Mouse (Mus musculus): ENCODE data around the gene Trim14.

DNA sequence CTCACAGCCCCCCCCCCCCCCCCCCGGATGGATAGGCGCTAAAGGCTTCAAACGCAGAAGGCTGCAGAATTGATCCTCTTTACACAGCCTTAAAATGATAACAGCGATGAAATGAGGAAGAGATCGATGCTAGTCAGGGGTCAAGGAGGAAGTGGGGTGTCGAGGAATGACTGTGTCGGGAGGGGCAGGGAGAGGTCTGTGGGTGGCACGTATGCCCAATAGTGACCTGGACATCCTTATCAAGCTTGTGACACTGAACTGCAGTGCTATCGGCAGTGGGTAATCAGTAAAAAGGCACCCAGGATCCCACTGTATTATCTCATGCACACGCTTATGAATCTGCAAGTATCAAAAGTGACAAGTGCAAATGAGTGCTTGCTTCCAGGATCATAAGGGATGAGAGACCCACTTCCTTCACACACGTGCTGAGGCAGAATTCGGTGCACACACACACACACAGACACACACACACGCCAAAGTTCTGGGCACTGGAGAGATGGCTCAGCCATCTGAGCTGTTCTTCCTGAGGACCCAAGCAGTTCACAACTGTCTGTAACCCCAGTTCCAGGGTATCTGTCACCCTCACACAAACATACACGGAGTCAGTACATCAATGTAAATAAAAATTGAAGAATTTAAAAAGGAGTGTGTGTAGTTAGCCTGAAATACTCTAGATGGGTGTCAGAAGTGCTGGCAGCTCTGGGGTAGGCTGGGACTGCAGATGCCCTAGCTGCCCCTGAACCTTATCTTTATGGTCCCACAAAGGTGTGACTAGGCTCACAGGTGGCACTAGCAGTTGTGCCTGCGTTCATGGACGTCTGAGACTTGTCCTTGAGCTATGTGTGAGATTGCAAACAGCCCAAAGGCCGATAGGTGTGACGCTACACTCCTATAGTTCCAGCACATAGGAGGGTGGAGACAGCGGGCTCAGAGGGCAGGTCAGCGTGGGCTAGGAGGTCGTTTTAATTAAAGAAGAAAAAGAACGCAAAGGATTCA is 23.0 kb upstream of the Trim14 start:
- TF ChIP-seq CTCF (IDR thresholded peaks at IDR 0.05) (no peak), POLR2A (IDR thresholded peaks at IDR 0.05; ENCODE audit: insufficient read depth, low read depth, low read length) (no peak)

All from heart, adult 2 months (tissue).